Mouse (Mus musculus) ES-Bruce4 (cell line): ENCODE data around the gene Cct7. TPM values are rescaled to one million over a fixed set of nuclear protein-coding genes. Genes with fewer than 3 reads are reported as not detected.

Source experiments
- H3K27ac ChIP-seq: 2 replicates; pipeline ENCODE4 v1.5.1; 2012; ENCODE audit warnings: low read length, inconsistent platforms; ENCODE audit not compliant: insufficient read depth
- H3K27me3 ChIP-seq: 2 replicates; pipeline ENCODE4 v1.6.1; 2012; ENCODE audit warnings: mild to moderate bottlenecking, low read length, inconsistent platforms; ENCODE audit not compliant: control insufficient read depth, poor library complexity, insufficient read depth, severe bottlenecking
- H3K36me3 ChIP-seq: 2 replicates; pipeline ENCODE4 v1.6.1; 2012; ENCODE audit warnings: inconsistent platforms, mild to moderate bottlenecking, low read length, moderate library complexity; ENCODE audit not compliant: control insufficient read depth, poor library complexity, insufficient read depth, severe bottlenecking
- H3K4me1 ChIP-seq: one replicate; pipeline ENCODE4 v1.8.1; 2011; ENCODE audit warnings: low read length; ENCODE audit not compliant: control insufficient read depth, insufficient read depth
- H3K4me3 ChIP-seq: 2 replicates; pipeline ENCODE4 v1.5.1; 2011; ENCODE audit warnings: low read depth, mild to moderate bottlenecking, low read length
- H3K9ac ChIP-seq: 2 replicates; pipeline ENCODE4 v1.6.1; 2012; ENCODE audit warnings: low read depth, mild to moderate bottlenecking, inconsistent platforms; ENCODE audit not compliant: poor library complexity, severe bottlenecking
- H3K9me3 ChIP-seq: replicated peaks from 2 replicates; pipeline ENCODE4 v1.6.1; 2012; ENCODE audit warnings: mild to moderate bottlenecking, low read length, inconsistent platforms; ENCODE audit not compliant: control insufficient read depth, poor library complexity, insufficient read depth, severe bottlenecking
- CTCF ChIP-seq: IDR thresholded peaks from one replicate; pipeline ENCODE4 v1.8.1; 2011; ENCODE audit warnings: low read depth, low read length
- EP300 ChIP-seq: IDR thresholded peaks from 2 replicates; pipeline ENCODE4 v1.6.1; 2011; ENCODE audit warnings: low read depth, low read length; ENCODE audit not compliant: insufficient read depth
- POLR2A ChIP-seq: IDR thresholded peaks from one replicate; pipeline ENCODE4 v1.8.1; 2011; ENCODE audit warnings: low read length; ENCODE audit not compliant: insufficient read depth
- polyA plus RNA-seq: library from polyadenylated mRNA; stranded (reverse); fragments of >200 nt; gene quantifications from 2 replicates; pipeline ENCODE4 v1.2.4, GENCODE M21; 2011; ENCODE audit warnings: low read depth; ENCODE audit not compliant: missing spikeins, insufficient read depth, insufficient read length

The Cct7 gene
- polyA plus RNA-seq, 1 experiment, result 467 TPM

DNA sequence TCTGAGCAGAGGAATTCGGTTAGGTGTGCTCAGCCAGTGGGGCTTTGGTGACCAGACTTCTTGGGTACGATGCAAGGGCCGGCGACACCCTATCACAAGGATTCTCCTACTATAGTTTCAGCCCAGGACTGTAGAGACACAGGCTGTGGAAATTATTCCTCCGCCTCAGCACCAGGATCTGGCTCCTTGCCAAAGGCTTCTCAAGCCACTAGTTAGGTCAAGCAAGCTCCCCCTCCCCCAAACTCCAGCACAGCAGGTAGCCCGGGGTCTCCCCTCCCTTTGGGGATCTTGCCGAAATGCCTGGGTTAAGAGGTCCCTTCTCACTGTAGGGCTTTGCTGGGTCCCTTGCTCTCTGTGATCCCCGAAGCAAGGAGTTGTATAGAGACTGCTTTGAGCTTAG lies 20.6 kb downstream of the Cct7 start:
- peaks cover 12% of the 10 kb centered on the region for H3K36me3 ChIP-seq
- no peak overlapping the region for H3K27ac ChIP-seq
- H3K4me1 ChIP-seq, result peaks cover 5% of the 10 kb centered on the region
- H3K27me3 ChIP-seq, result no peaks in the 10 kb centered on the region
- no peaks in the 10 kb centered on the region for H3K9me3 ChIP-seq
- H3K4me3 ChIP-seq, result no peak overlapping the region
- H3K9ac ChIP-seq, result no peak overlapping the region
- TF ChIP-seq POLR2A (no peak), CTCF (no peak), EP300 (no peak)

DNA sequence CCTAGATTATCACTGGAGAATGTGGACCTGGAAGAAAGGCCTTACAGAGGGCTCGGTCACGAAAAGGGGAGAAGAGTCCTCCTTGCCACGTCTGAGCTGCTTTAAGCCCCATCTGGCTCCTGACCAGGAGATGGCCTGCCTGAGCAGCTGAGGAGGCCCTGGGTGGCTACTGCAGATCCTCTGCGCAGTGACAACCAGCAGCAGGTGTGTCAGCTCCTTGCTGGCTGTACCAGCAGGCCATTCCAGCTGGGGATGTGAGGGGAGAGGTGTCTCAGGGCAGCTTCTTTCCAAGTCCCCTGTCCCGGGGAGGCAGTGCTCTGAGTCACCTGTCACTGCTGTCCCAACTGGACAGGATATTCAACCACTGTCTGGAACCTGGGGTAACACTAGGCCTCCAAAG lies 21.2 kb downstream of the Cct7 start:
- H3K27ac ChIP-seq, result no peak overlapping the region
- H3K4me3 ChIP-seq, result no peak overlapping the region
- H3K9ac ChIP-seq, result no peak overlapping the region
- peaks cover 5% of the 10 kb centered on the region for H3K4me1 ChIP-seq
- H3K27me3 ChIP-seq, result no peaks in the 10 kb centered on the region
- TF ChIP-seq EP300 (no peak), POLR2A (no peak), CTCF (no peak)
- peaks cover 6% of the 10 kb centered on the region for H3K36me3 ChIP-seq
- no peaks in the 10 kb centered on the region for H3K9me3 ChIP-seq

DNA sequence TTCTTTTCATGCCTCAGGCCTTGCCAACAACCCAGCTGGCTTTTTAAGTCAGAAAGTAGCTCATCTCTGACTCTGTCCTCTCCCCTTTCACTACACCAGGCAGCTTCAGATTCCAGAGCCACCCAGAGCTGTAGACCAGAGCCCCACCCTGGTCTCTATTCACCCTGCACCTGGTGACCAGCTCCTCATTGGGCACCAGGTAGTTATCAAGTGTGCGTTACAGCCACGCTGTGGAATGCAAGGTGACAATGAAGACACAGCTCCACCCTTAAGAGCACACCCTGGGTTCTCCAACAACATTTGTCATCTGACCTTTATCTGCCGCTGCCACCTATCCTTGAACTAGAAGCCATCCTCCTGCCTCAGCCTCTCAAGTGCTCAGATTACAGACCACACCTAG lies 24.3 kb downstream of the Cct7 start:
- Histone ChIP-seq H3K9ac (no peak overlapping the region), H3K9me3 (no peaks in the 10 kb centered on the region), H3K27ac (no peak overlapping the region), H3K4me1 (peaks cover 5% of the 10 kb centered on the region), H3K4me3 (no peak overlapping the region), H3K36me3 (no peaks in the 10 kb centered on the region), H3K27me3 (no peaks in the 10 kb centered on the region)
- TF ChIP-seq CTCF, result no peak
- TF ChIP-seq EP300, result no peak
- no peak for TF ChIP-seq POLR2A

DNA sequence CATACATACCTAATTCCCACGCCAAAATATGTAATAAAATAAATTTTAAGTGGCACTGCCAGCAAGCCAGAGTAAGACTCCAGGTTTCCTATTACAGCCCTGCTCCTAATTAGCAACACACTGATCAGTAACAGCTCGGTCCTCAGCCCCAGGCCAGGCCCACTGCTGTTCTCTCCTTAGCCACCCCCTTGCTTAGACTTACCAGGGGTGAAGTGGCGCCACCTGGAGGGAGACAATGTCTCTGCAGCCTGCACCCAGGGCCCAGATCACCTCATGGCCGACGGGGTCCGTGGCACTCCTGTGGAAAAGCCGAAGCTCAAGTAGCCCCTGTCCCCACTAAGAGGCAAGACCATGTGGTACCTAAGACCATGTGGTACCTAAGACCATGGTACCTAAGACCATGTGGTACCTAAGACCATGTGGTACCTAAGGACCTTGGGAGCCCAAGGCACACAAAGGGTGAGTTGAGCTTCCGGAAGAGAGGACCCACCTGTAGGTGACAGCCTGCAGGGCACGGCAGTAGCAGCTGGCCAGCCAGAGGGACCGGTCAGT lies 26.1 kb downstream of the Cct7 start:
- Histone ChIP-seq H3K4me1 (peaks cover 5% of the 10 kb centered on the region), H3K27me3 (no peaks in the 10 kb centered on the region), H3K9me3 (no peaks in the 10 kb centered on the region), H3K9ac (no peak overlapping the region), H3K27ac (no peak overlapping the region), H3K4me3 (no peak overlapping the region), H3K36me3 (no peaks in the 10 kb centered on the region)
- peak; percentile 92 for TF ChIP-seq CTCF
- TF ChIP-seq EP300, result no peak

DNA sequence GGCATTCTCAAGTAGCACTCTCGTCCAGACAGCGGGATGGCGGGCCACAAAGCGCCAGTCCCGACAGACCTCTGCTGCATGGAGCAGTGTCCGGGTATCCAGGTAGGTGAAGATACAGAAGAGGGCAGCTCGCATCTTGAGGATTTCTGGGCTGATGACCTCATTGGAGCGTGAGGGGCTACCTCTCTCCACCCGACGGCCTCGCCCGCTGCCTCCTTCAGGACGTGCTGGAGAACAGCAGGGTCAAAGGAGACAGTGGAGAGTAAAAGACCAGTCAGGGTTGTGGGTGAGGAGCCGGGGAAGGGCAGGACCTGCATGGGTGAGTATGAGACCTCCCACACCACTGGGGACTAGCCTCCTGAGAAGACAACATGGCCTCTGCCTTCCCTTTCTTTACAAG lies 27.1 kb downstream of the Cct7 start:
- H3K27me3 ChIP-seq, result no peaks in the 10 kb centered on the region
- no peak overlapping the region for H3K27ac ChIP-seq
- TF ChIP-seq POLR2A (no peak), CTCF (peak; percentile 17)

GRCm38 (mm10) chr6:85479979-85480378 lies 28.7 kb downstream of the Cct7 start:
- Histone ChIP-seq H3K27me3 (peaks cover 8% of the 10 kb centered on the region), H3K9me3 (no peaks in the 10 kb centered on the region), H3K4me1 (peaks cover 5% of the 10 kb centered on the region), H3K27ac (no peak overlapping the region), H3K9ac (no peak overlapping the region), H3K36me3 (no peaks in the 10 kb centered on the region), H3K4me3 (no peak overlapping the region)
- TF ChIP-seq CTCF (no peak), POLR2A (no peak), EP300 (no peak)

More for the DNA sequence above, 27.1 kb downstream of the Cct7 start:
- H3K4me1 ChIP-seq, result peaks cover 5% of the 10 kb centered on the region
- no peaks in the 10 kb centered on the region for H3K36me3 ChIP-seq
- 0 out of 2 replicates have a peak overlapping the region, but pooled peaks have one; percentile 5 for H3K4me3 ChIP-seq
- no peak overlapping the region for H3K9ac ChIP-seq
- H3K9me3 ChIP-seq, result no peaks in the 10 kb centered on the region
